Mouse (Mus musculus) CH12.LX (cell line): ENCODE data around the gene Mvp. TPM values are rescaled to one million over a fixed set of nuclear protein-coding genes. Genes with fewer than 3 reads are reported as not detected.

Source experiments
- DNase-seq: peaks from one replicate; pipeline ENCODE4 v3.0.0-alpha.2; 2013; ENCODE audit errors: extremely low read depth
- H3K27ac ChIP-seq: 2 replicates; pipeline ENCODE4 v1.5.1; 2012; ENCODE audit warnings: low read depth, mild to moderate bottlenecking, control low read depth, moderate library complexity; ENCODE audit not compliant: insufficient read depth
- H3K27me3 ChIP-seq: replicated peaks from 2 replicates; pipeline ENCODE3; 2012; ENCODE audit warnings: inconsistent platforms
- H3K36me3 ChIP-seq, 2 experiments: replicated peaks in 1 of 2; 2 replicates each; pipeline versions ENCODE3 to v1.6.1; 2012; ENCODE audit warnings: inconsistent platforms in 1 of 2, low read length in 1 of 2, mild to moderate bottlenecking in 1 of 2, mixed read lengths in 1 of 2, moderate library complexity in 1 of 2; ENCODE audit not compliant: control insufficient read depth in 1 of 2, insufficient read depth in 1 of 2
- H3K4me1 ChIP-seq, 2 experiments: 2 replicates each; pipeline ENCODE4 v1.6.1; 2012; ENCODE audit warnings: inconsistent platforms in 1 of 2, moderate library complexity in 1 of 2; ENCODE audit not compliant: insufficient read depth in 2 of 2, control insufficient read depth in 1 of 2
- H3K4me2 ChIP-seq: 2 replicates; pipeline ENCODE4 v1.6.1; 2012; ENCODE audit warnings: low read depth, mild to moderate bottlenecking, control low read depth; ENCODE audit not compliant: poor library complexity, insufficient read depth, severe bottlenecking
- H3K4me3 ChIP-seq, 3 experiments: fragments of 150-350 bp in 1 of 3; sonication (generic) in 1 of 3; replicated peaks in 1 of 3; 2 replicates each; pipeline versions ENCODE3 to v1.5.1; 2011 to 2012; ENCODE audit warnings: low read depth in 2 of 3, low read length in 2 of 3, mild to moderate bottlenecking in 2 of 3, moderate library complexity in 2 of 3, control low read depth in 1 of 3, improper control_type of control experiment in 1 of 3, inconsistent platforms in 1 of 3, mixed read lengths in 1 of 3; ENCODE audit not compliant: poor library complexity in 1 of 3
- H3K79me2 ChIP-seq: replicated peaks from 2 replicates; pipeline ENCODE4 v1.6.1; 2012; ENCODE audit warnings: mild to moderate bottlenecking, moderate library complexity; ENCODE audit not compliant: control insufficient read depth, poor library complexity, insufficient read depth, severe bottlenecking; ENCODE audit errors: extremely low read depth
- H3K9ac ChIP-seq: 2 replicates; pipeline ENCODE4 v1.6.1; 2012; ENCODE audit warnings: low read depth, mild to moderate bottlenecking, control low read depth, moderate library complexity; ENCODE audit not compliant: insufficient read depth
- H3K9me3 ChIP-seq: replicated peaks from 2 replicates; pipeline ENCODE3; 2012; ENCODE audit warnings: low read length, inconsistent platforms, mixed read lengths
- CHD1 ChIP-seq: IDR thresholded peaks from 2 replicates; pipeline ENCODE4 v1.6.1; 2012; ENCODE audit warnings: low read depth, low read length, improper control_type of control experiment, inconsistent platforms
- CHD2 ChIP-seq: IDR thresholded peaks from 2 replicates; pipeline ENCODE4 v1.6.1; 2011; ENCODE audit warnings: low read length, improper control_type of control experiment
- CTCF ChIP-seq, 2 experiments: IDR thresholded peaks in 1 of 2; conservative IDR thresholded peaks in 1 of 2; 2 replicates each; pipeline ENCODE4 v1.5.1; 2011 to 2012; ENCODE audit warnings: low read depth in 2 of 2, low read length in 2 of 2, improper control_type of control experiment in 1 of 2, inconsistent platforms in 1 of 2, mild to moderate bottlenecking in 1 of 2, moderate library complexity in 1 of 2
- E2F4 ChIP-seq: IDR thresholded peaks from 2 replicates; pipeline ENCODE4 v1.6.1; 2011; ENCODE audit warnings: low read depth, low read length, improper control_type of control experiment; ENCODE audit not compliant: insufficient replicate concordance
- ELF1 ChIP-seq: IDR thresholded peaks from 2 replicates; pipeline ENCODE4 v1.6.1; 2014; ENCODE audit warnings: low read depth, mild to moderate bottlenecking, inconsistent platforms, low read length, improper control_type of control experiment
- ETS1 ChIP-seq: conservative IDR thresholded peaks from 2 replicates; pipeline ENCODE4 v1.6.1; 2012; ENCODE audit warnings: low read depth, mild to moderate bottlenecking, inconsistent platforms, low read length, improper control_type of control experiment, moderate library complexity
- GABPA ChIP-seq: IDR thresholded peaks from 2 replicates; pipeline ENCODE4 v1.6.1; 2012; ENCODE audit warnings: low read depth, low read length, improper control_type of control experiment, inconsistent platforms; ENCODE audit not compliant: insufficient replicate concordance
- HCFC1 ChIP-seq: IDR thresholded peaks from 2 replicates; pipeline ENCODE4 v1.6.1; 2012; ENCODE audit warnings: low read depth, mild to moderate bottlenecking, inconsistent platforms, low read length, improper control_type of control experiment
- IRF4 ChIP-seq: IDR thresholded peaks from 2 replicates; pipeline ENCODE4 v1.6.1; 2014; ENCODE audit warnings: low read depth, mild to moderate bottlenecking, inconsistent platforms, low read length, improper control_type of control experiment
- JUND ChIP-seq: conservative IDR thresholded peaks from 2 replicates; pipeline ENCODE4 v1.6.1; 2011; ENCODE audit warnings: low read depth, low read length, improper control_type of control experiment
- KAT2A ChIP-seq: IDR thresholded peaks from 2 replicates; pipeline ENCODE4 v1.6.1; 2012; ENCODE audit warnings: low read length, improper control_type of control experiment, inconsistent platforms; ENCODE audit not compliant: insufficient replicate concordance
- MAX ChIP-seq: IDR thresholded peaks from 2 replicates; pipeline ENCODE4 v1.6.1; 2011; ENCODE audit warnings: low read length, improper control_type of control experiment
- MAZ ChIP-seq: IDR thresholded peaks from 2 replicates; pipeline ENCODE4 v1.6.1; 2012; ENCODE audit warnings: low read depth, mild to moderate bottlenecking, inconsistent platforms, low read length, improper control_type of control experiment, moderate library complexity
- MEF2A ChIP-seq: IDR thresholded peaks from 2 replicates; pipeline ENCODE4 v1.6.1; 2014; ENCODE audit warnings: low read depth, mild to moderate bottlenecking, inconsistent platforms, low read length, improper control_type of control experiment, borderline replicate concordance
- MXI1 ChIP-seq: IDR thresholded peaks from 2 replicates; pipeline ENCODE4 v1.6.1; 2011; ENCODE audit warnings: mild to moderate bottlenecking, low read depth, low read length, improper control_type of control experiment
- MYC ChIP-seq: IDR thresholded peaks from 2 replicates; pipeline ENCODE4 v1.6.1; 2011; ENCODE audit warnings: low read depth, mild to moderate bottlenecking, improper control_type of control experiment, low read length
- NELFE ChIP-seq: IDR thresholded peaks from 2 replicates; pipeline ENCODE4 v1.6.1; 2011; ENCODE audit warnings: low read depth, low read length, improper control_type of control experiment
- PAX5 ChIP-seq: IDR thresholded peaks from 2 replicates; pipeline ENCODE4 v1.6.1; 2012; ENCODE audit warnings: low read length, inconsistent platforms, mixed read lengths
- POLR2A ChIP-seq: IDR thresholded peaks from 2 replicates; pipeline ENCODE4 v1.6.1; 2011; ENCODE audit warnings: low read depth, mild to moderate bottlenecking, improper control_type of control experiment, low read length
- POLR2AphosphoS2 ChIP-seq: IDR thresholded peaks from 2 replicates; pipeline ENCODE4 v1.6.1; 2011; ENCODE audit warnings: low read depth, low read length, improper control_type of control experiment
- RAD21 ChIP-seq: IDR thresholded peaks from 2 replicates; pipeline ENCODE4 v1.6.1; 2011; ENCODE audit warnings: low read depth, mild to moderate bottlenecking, low read length, improper control_type of control experiment, moderate library complexity
- SIN3A ChIP-seq: IDR thresholded peaks from 2 replicates; pipeline ENCODE4 v1.6.1; 2012; ENCODE audit warnings: low read length, improper control_type of control experiment, inconsistent platforms
- SMC3 ChIP-seq: IDR thresholded peaks from 2 replicates; pipeline ENCODE4 v1.6.1; 2011; ENCODE audit warnings: low read depth, low read length, improper control_type of control experiment
- TBP ChIP-seq: conservative IDR thresholded peaks from 2 replicates; pipeline ENCODE4 v1.6.1; 2011; ENCODE audit warnings: low read depth, low read length, improper control_type of control experiment
- TCF12 ChIP-seq: IDR thresholded peaks from 2 replicates; pipeline ENCODE4 v1.6.1; 2014; ENCODE audit warnings: low read depth, mild to moderate bottlenecking, inconsistent platforms, low read length, improper control_type of control experiment
- UBTF ChIP-seq: IDR thresholded peaks from 2 replicates; pipeline ENCODE4 v1.6.1; 2012; ENCODE audit warnings: low read depth, mild to moderate bottlenecking, inconsistent platforms, low read length, improper control_type of control experiment, moderate library complexity
- USF2 ChIP-seq: conservative IDR thresholded peaks from 2 replicates; pipeline ENCODE4 v1.6.1; 2011; ENCODE audit warnings: low read depth, low read length, improper control_type of control experiment
- ZMIZ1 ChIP-seq: IDR thresholded peaks from 2 replicates; pipeline ENCODE4 v1.6.1; 2012; ENCODE audit warnings: low read depth, mild to moderate bottlenecking, inconsistent platforms, low read length, improper control_type of control experiment
- dilution Hi-C: fragments of 300-500 bp; cut with MboI; formaldehyde crosslinking; loops from 2 replicates; pipeline ENCODE4 v1.14.3; 2020; ENCODE audit warnings: low sequenced_read_pairs; ENCODE audit not compliant: extremely low pct_unique_long_range_greater_than_20kb, extremely low pct_ligation_motif_present
- in situ Hi-C: fragments of 300-500 bp; cut with MboI; formaldehyde crosslinking; loops from 3 replicates; pipeline ENCODE4 v1.14.3; 2019; ENCODE audit warnings: low sequenced_read_pairs, low pct_ligation_motif_present, low pct_unique_long_range_greater_than_20kb, mixed read lengths
- polyA plus RNA-seq: library from polyadenylated mRNA; unstranded; fragments of >175 nt; gene quantifications from 2 replicates; pipeline ENCODE4 v1.2.1, GENCODE M21; 2012; ENCODE audit warnings: low read depth; ENCODE audit not compliant: insufficient read length
- total RNA-seq, 2 experiments: library from RNA; depleted of rRNA; stranded (reverse); fragments of 300-350 nt in 1 of 2; fragments of >200 nt in 1 of 2; gene quantifications; 2 replicates each; pipeline ENCODE4 v1.2.3; 2012 to 2014

Mvp gene
- total and polyA plus RNA-seq, 3 experiments: 33.3 to 53.7 (median 52.1) TPM

DNA sequence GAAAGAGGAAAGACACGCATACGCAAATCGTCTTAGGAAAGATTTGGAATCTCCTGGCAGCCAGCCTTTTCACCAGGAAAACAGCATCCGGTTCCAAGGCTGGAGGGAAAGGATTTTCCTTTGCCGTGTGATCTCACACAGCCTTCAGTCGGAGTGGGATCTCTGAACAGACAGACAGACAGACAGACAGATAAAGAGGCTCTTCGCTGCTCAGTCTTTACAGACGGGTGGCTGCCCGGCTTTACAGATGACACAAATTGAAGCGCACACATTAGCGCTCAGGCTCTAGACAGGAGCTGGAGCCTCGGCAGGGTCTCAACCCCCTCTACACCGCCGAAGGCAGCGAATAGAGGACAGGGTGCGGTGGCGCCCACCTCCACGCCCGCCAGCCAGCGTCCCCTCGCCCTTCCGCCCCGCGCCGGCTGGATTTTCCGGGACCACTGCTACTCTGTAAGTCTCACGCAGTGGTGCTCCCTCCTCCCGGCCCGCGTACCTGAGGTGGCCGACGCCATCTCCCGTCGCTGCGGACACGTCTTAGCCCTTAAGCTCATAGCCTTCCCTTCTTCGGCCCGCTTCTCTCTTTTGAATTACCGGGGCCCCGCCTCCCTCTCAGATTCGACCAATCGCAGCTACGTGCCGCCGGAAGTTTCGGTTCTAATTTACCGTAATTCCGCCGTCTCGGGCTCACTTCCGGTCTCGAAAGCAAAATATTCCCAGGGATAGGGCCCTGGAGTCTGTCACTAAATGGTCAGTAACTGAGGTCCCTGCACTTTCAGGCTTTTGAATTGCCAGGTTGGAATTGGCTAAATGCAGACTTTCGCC is 27.6 kb upstream of the Mvp start, which contains the start of gene Kif22:
TSS of gene Kif22 (minus strand) at position 621 of the 822 bp plus-strand sequence.
- Histone ChIP-seq H3K4me3 (peak within 1 kb of the TSS; percentile 90 to 99 (median 95)), H3K4me2 (peak within 1 kb of the TSS; percentile 91), H3K27ac (peak within 1 kb of the TSS; percentile 41; the same call in 1 of the 2 replicates), H3K27me3 (no peaks in the 10 kb centered on the region), H3K4me1 (peaks cover 3 to 22% of the 10 kb centered on the region in 2 experiments; a peak in 3 of 4 replicates), H3K79me2 (peaks cover 37% of the 10 kb centered on the region), H3K36me3 (peaks cover 0 to 42% of the 10 kb centered on the region in 2 experiments), H3K9me3 (no peaks in the 10 kb centered on the region), H3K9ac (peak within 1 kb of the TSS; percentile 92)
- no peak for TF ChIP-seq JUND
- peak; percentile 96 for TF ChIP-seq SIN3A
- peak; percentile 89 for TF ChIP-seq ELF1
- no peak for TF ChIP-seq GABPA
- TF ChIP-seq MEF2A: peak; percentile 63; the same call in 1 of the 2 replicates
- peak; percentile 83 for TF ChIP-seq HCFC1
- TF ChIP-seq MXI1: peak; percentile 94; the same call in 1 of the 2 replicates
- no peak for TF ChIP-seq PAX5
- no peak for TF ChIP-seq UBTF
- peak; percentile 96 for TF ChIP-seq E2F4
- TF ChIP-seq MYC: peak; percentile 54; the same call in 1 of the 2 replicates
- peak; percentile 85 for TF ChIP-seq TBP
- TF ChIP-seq CHD1: peak; percentile 66; the same call in 1 of the 2 replicates
- peak; percentile 89 for TF ChIP-seq CHD2
- TF ChIP-seq ETS1: 0 out of 2 replicates have a peak, but pooled peaks have one; percentile 9
- TF ChIP-seq ZMIZ1: peak; percentile 78
- TF ChIP-seq CTCF (conservative IDR thresholded peaks at IDR 0.05 in 1 of 2, IDR thresholded peaks at IDR 0.05 in 1 of 2; ENCODE audit: low read depth in 2 of 2, low read length in 2 of 2): no peak
- TF ChIP-seq MAZ: peak; percentile 57; the same call in 1 of the 2 replicates
- TF ChIP-seq TCF12: peak; percentile 71; the same call in 1 of the 2 replicates
- TF ChIP-seq USF2: no peak
- 0 out of 2 replicates have a peak, but pooled peaks have one; percentile 44 for TF ChIP-seq MAX
- TF ChIP-seq POLR2A: peak; percentile 89
- peak; percentile 76 for TF ChIP-seq IRF4
- TF ChIP-seq NELFE: peak; percentile 88
- no peak for TF ChIP-seq SMC3
- TF ChIP-seq POLR2AphosphoS2: peak; percentile 80
- TF ChIP-seq RAD21: no peak
- TF ChIP-seq KAT2A: peak; percentile 82; the same call in 1 of the 2 replicates
- in situ Hi-C loops: no loop called here
- dilution Hi-C loops: no loop called here
- DNase-seq: peak; percentile 89
